Mouse (Mus musculus): ENCODE data around the gene Pik3r2.

- TF ChIP-seq POLR2A (IDR thresholded peaks at IDR 0.05; ENCODE audit: insufficient read length, low read depth): no peak
- TF ChIP-seq USF1 (IDR thresholded peaks at IDR 0.05; ENCODE audit: low read depth): no peak
- TF ChIP-seq CEBPB (IDR thresholded peaks at IDR 0.05; ENCODE audit: insufficient read depth, poor library complexity, severe bottlenecking): no peak
Observed at GRCm38 (mm10) chr8:70765329-70765728, 11.2 kb downstream of the Pik3r2 start.
